Mouse (Mus musculus) CH12.LX (cell line): ENCODE results near the gene Edn2. TPM values are rescaled to one million over a fixed set of nuclear protein-coding genes. Genes with fewer than 3 reads are reported as not detected.

ENCODE experiments used
- DNase-seq: peaks from one replicate; pipeline ENCODE4 v3.0.0-alpha.2; 2013; ENCODE audit errors: extremely low read depth
- H3K27ac ChIP-seq: 2 replicates; pipeline ENCODE4 v1.5.1; 2012; ENCODE audit warnings: low read depth, mild to moderate bottlenecking, control low read depth, moderate library complexity; ENCODE audit not compliant: insufficient read depth
- H3K27me3 ChIP-seq: replicated peaks from 2 replicates; pipeline ENCODE3; 2012; ENCODE audit warnings: inconsistent platforms
- H3K36me3 ChIP-seq, 2 experiments: replicated peaks in 1 of 2; 2 replicates each; pipeline versions ENCODE3 to v1.6.1; 2012; ENCODE audit warnings: inconsistent platforms in 1 of 2, low read length in 1 of 2, mild to moderate bottlenecking in 1 of 2, mixed read lengths in 1 of 2, moderate library complexity in 1 of 2; ENCODE audit not compliant: control insufficient read depth in 1 of 2, insufficient read depth in 1 of 2
- H3K4me1 ChIP-seq, 2 experiments: 2 replicates each; pipeline ENCODE4 v1.6.1; 2012; ENCODE audit warnings: inconsistent platforms in 1 of 2, moderate library complexity in 1 of 2; ENCODE audit not compliant: insufficient read depth in 2 of 2, control insufficient read depth in 1 of 2
- H3K4me2 ChIP-seq: 2 replicates; pipeline ENCODE4 v1.6.1; 2012; ENCODE audit warnings: low read depth, mild to moderate bottlenecking, control low read depth; ENCODE audit not compliant: poor library complexity, insufficient read depth, severe bottlenecking
- H3K4me3 ChIP-seq, 3 experiments: fragments of 150-350 bp in 1 of 3; sonication (generic) in 1 of 3; replicated peaks in 1 of 3; 2 replicates each; pipeline versions ENCODE3 to v1.5.1; 2011 to 2012; ENCODE audit warnings: low read depth in 2 of 3, low read length in 2 of 3, mild to moderate bottlenecking in 2 of 3, moderate library complexity in 2 of 3, control low read depth in 1 of 3, improper control_type of control experiment in 1 of 3, inconsistent platforms in 1 of 3, mixed read lengths in 1 of 3; ENCODE audit not compliant: poor library complexity in 1 of 3
- H3K79me2 ChIP-seq: replicated peaks from 2 replicates; pipeline ENCODE4 v1.6.1; 2012; ENCODE audit warnings: mild to moderate bottlenecking, moderate library complexity; ENCODE audit not compliant: control insufficient read depth, poor library complexity, insufficient read depth, severe bottlenecking; ENCODE audit errors: extremely low read depth
- H3K9ac ChIP-seq: 2 replicates; pipeline ENCODE4 v1.6.1; 2012; ENCODE audit warnings: low read depth, mild to moderate bottlenecking, control low read depth, moderate library complexity; ENCODE audit not compliant: insufficient read depth
- H3K9me3 ChIP-seq: replicated peaks from 2 replicates; pipeline ENCODE3; 2012; ENCODE audit warnings: low read length, inconsistent platforms, mixed read lengths
- CHD2 ChIP-seq: IDR thresholded peaks from 2 replicates; pipeline ENCODE4 v1.6.1; 2011; ENCODE audit warnings: low read length, improper control_type of control experiment
- GABPA ChIP-seq: IDR thresholded peaks from 2 replicates; pipeline ENCODE4 v1.6.1; 2012; ENCODE audit warnings: low read depth, low read length, improper control_type of control experiment, inconsistent platforms; ENCODE audit not compliant: insufficient replicate concordance
- HCFC1 ChIP-seq: IDR thresholded peaks from 2 replicates; pipeline ENCODE4 v1.6.1; 2012; ENCODE audit warnings: low read depth, mild to moderate bottlenecking, inconsistent platforms, low read length, improper control_type of control experiment
- IRF4 ChIP-seq: IDR thresholded peaks from 2 replicates; pipeline ENCODE4 v1.6.1; 2014; ENCODE audit warnings: low read depth, mild to moderate bottlenecking, inconsistent platforms, low read length, improper control_type of control experiment
- JUN ChIP-seq: IDR thresholded peaks from 2 replicates; pipeline ENCODE4 v1.6.1; 2011; ENCODE audit warnings: low read depth, mild to moderate bottlenecking, low read length, improper control_type of control experiment, moderate library complexity; ENCODE audit not compliant: insufficient read depth
- JUND ChIP-seq: conservative IDR thresholded peaks from 2 replicates; pipeline ENCODE4 v1.6.1; 2011; ENCODE audit warnings: low read depth, low read length, improper control_type of control experiment
- KAT2A ChIP-seq: IDR thresholded peaks from 2 replicates; pipeline ENCODE4 v1.6.1; 2012; ENCODE audit warnings: low read length, improper control_type of control experiment, inconsistent platforms; ENCODE audit not compliant: insufficient replicate concordance
- MAFK ChIP-seq: IDR thresholded peaks from 2 replicates; pipeline ENCODE4 v1.6.1; 2011; ENCODE audit warnings: low read length, improper control_type of control experiment; ENCODE audit not compliant: insufficient replicate concordance
- MAX ChIP-seq: IDR thresholded peaks from 2 replicates; pipeline ENCODE4 v1.6.1; 2011; ENCODE audit warnings: low read length, improper control_type of control experiment
- MEF2A ChIP-seq: IDR thresholded peaks from 2 replicates; pipeline ENCODE4 v1.6.1; 2014; ENCODE audit warnings: low read depth, mild to moderate bottlenecking, inconsistent platforms, low read length, improper control_type of control experiment, borderline replicate concordance
- NELFE ChIP-seq: IDR thresholded peaks from 2 replicates; pipeline ENCODE4 v1.6.1; 2011; ENCODE audit warnings: low read depth, low read length, improper control_type of control experiment
- NRF1 ChIP-seq: IDR thresholded peaks from 2 replicates; pipeline ENCODE4 v1.6.1; 2014; ENCODE audit warnings: low read depth, mild to moderate bottlenecking, inconsistent platforms, low read length, improper control_type of control experiment, moderate library complexity
- PAX5 ChIP-seq: IDR thresholded peaks from 2 replicates; pipeline ENCODE4 v1.6.1; 2012; ENCODE audit warnings: low read length, inconsistent platforms, mixed read lengths
- POLR2A ChIP-seq: IDR thresholded peaks from 2 replicates; pipeline ENCODE4 v1.6.1; 2011; ENCODE audit warnings: low read depth, mild to moderate bottlenecking, improper control_type of control experiment, low read length
- SMC3 ChIP-seq: IDR thresholded peaks from 2 replicates; pipeline ENCODE4 v1.6.1; 2011; ENCODE audit warnings: low read depth, low read length, improper control_type of control experiment
- TBP ChIP-seq: conservative IDR thresholded peaks from 2 replicates; pipeline ENCODE4 v1.6.1; 2011; ENCODE audit warnings: low read depth, low read length, improper control_type of control experiment
- TCF12 ChIP-seq: IDR thresholded peaks from 2 replicates; pipeline ENCODE4 v1.6.1; 2014; ENCODE audit warnings: low read depth, mild to moderate bottlenecking, inconsistent platforms, low read length, improper control_type of control experiment
- UBTF ChIP-seq: IDR thresholded peaks from 2 replicates; pipeline ENCODE4 v1.6.1; 2012; ENCODE audit warnings: low read depth, mild to moderate bottlenecking, inconsistent platforms, low read length, improper control_type of control experiment, moderate library complexity
- USF1 ChIP-seq: IDR thresholded peaks from 2 replicates; pipeline ENCODE4 v1.6.1; 2014; ENCODE audit warnings: low read depth, mild to moderate bottlenecking, inconsistent platforms, low read length, improper control_type of control experiment
- USF2 ChIP-seq: conservative IDR thresholded peaks from 2 replicates; pipeline ENCODE4 v1.6.1; 2011; ENCODE audit warnings: low read depth, low read length, improper control_type of control experiment
- ZNF384 ChIP-seq: IDR thresholded peaks from 2 replicates; pipeline ENCODE4 v1.6.1; 2012; ENCODE audit warnings: low read depth, low read length, improper control_type of control experiment, inconsistent platforms
- dilution Hi-C: fragments of 300-500 bp; cut with MboI; formaldehyde crosslinking; loops from 2 replicates; pipeline ENCODE4 v1.14.3; 2020; ENCODE audit warnings: low sequenced_read_pairs; ENCODE audit not compliant: extremely low pct_unique_long_range_greater_than_20kb, extremely low pct_ligation_motif_present
- in situ Hi-C: fragments of 300-500 bp; cut with MboI; formaldehyde crosslinking; loops from 3 replicates; pipeline ENCODE4 v1.14.3; 2019; ENCODE audit warnings: low sequenced_read_pairs, low pct_ligation_motif_present, low pct_unique_long_range_greater_than_20kb, mixed read lengths
- polyA plus RNA-seq: library from polyadenylated mRNA; unstranded; fragments of >175 nt; gene quantifications from 2 replicates; pipeline ENCODE4 v1.2.1, GENCODE M21; 2012; ENCODE audit warnings: low read depth; ENCODE audit not compliant: insufficient read length
- total RNA-seq, 2 experiments: library from RNA; depleted of rRNA; stranded (reverse); fragments of 300-350 nt in 1 of 2; fragments of >200 nt in 1 of 2; gene quantifications; 2 replicates each; pipeline ENCODE4 v1.2.3; 2012 to 2014

The Edn2 gene
- total and polyA plus RNA-seq, 3 experiments = not detected

GRCm38 (mm10) chr4:120180535-120180934 lies 19.5 kb downstream of the Edn2 start:
- Histone ChIP-seq H3K36me3 (no peaks in the 10 kb centered on the region), H3K9ac (no peak overlapping the region), H3K4me2 (no peak overlapping the region), H3K4me3 (no peak overlapping the region), H3K27ac (no peak overlapping the region), H3K79me2 (no peaks in the 10 kb centered on the region), H3K9me3 (no peaks in the 10 kb centered on the region), H3K4me1 (no peaks in the 10 kb centered on the region; a peak in 1 of 4 replicates), H3K27me3 (peaks cover 86% of the 10 kb centered on the region)
- dilution Hi-C loops (no loop called here), in situ Hi-C loops (no loop called here)
- no peak for DNase-seq
- TF ChIP-seq PAX5 (no peak), CHD2 (no peak), UBTF (no peak), GABPA (no peak), USF1 (no peak), KAT2A (no peak), MEF2A (no peak), JUND (no peak), TBP (no peak), ZNF384 (no peak), IRF4 (no peak), JUN (no peak), SMC3 (no peak), MAFK (no peak), POLR2A (no peak)

DNA sequence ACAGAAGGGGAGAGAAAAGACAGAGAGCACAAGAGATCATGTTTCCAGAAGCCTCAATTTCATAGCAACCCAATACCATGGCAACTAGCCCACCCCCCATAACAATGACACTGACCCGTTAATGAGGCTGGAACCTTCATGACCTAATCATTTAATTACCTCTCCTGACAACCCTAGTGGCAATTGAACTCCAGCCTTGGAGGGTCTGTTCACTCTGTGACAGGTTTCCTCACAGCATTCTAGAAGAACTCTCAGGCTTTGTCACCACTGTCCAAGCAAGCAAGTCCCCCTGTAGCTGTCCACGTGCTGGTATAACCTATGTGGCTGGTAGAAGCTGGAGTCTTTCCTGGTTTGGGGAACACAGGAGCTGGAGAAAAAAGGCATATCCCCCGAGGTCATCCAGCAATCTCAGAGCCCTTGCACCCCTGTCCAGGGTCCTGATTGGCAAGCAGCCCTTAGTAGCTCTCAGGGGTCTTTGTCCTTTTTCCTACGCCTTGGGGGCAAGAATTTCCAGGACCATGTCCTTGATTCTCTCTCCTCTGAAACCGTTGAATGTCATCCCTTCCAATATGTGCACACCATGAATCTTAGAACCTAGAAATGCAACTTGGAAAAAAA lies 23.5 kb downstream of the Edn2 start:
- Histone ChIP-seq H3K79me2 (no peaks in the 10 kb centered on the region), H3K9ac (no peak overlapping the region), H3K4me1 (peaks cover under 1 to 13% of the 10 kb centered on the region in 2 experiments; a peak in 3 of 4 replicates), H3K9me3 (no peaks in the 10 kb centered on the region), H3K36me3 (no peaks in the 10 kb centered on the region), H3K4me2 (no peak overlapping the region), H3K4me3 (no peak overlapping the region), H3K27ac (no peak overlapping the region), H3K27me3 (peaks cover 77% of the 10 kb centered on the region)
- dilution Hi-C loops (no loop called here), in situ Hi-C loops (no loop called here)
- DNase-seq = no peak
- TF ChIP-seq CHD2 = no peak
- no peak for TF ChIP-seq IRF4
- TF ChIP-seq NRF1 = no peak
- TF ChIP-seq GABPA = no peak
- no peak for TF ChIP-seq SMC3
- TF ChIP-seq KAT2A = no peak
- no peak for TF ChIP-seq USF2
- no peak for TF ChIP-seq NELFE
- TF ChIP-seq MAX = no peak
- TF ChIP-seq TCF12 = no peak
- TF ChIP-seq HCFC1 = no peak
